In the genomic region with DNA sequence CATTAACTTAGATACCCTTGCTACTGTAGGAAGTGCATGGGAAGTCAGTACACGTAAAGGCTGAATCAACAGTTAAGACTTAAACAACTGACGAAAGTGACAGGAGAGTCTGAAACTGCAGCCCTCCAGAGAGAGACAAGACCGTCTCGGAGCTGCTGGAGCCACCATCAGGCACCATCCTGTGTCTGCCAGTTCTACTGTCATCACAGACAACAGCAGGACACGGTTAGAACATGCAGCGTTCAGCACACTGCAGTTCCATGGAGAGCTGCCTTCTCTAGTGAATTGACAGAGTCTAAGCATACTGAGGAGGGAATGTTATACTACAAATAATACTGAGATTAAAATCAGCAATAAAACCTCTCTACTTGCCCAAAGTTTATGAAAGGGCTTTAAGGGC, we compare ENCODE assay signal across 25 mouse cellular contexts. TPM values are rescaled to one million over a fixed set of nuclear protein-coding genes. Genes with fewer than 3 reads are reported as not detected.
DNase-seq lines count a peak whose midpoint lies in the region; ATAC-seq and TF ChIP-seq lines count a peak whose summit lies in the region.
"Had no signal": no experiment of that assay in that cellular context is flagged by ENCODE, and none has a peak within 500 bp of the region (broad histone marks: within the 10 kb centered on the region; RNA-seq: fewer than 3 reads in every experiment).

No protein-coding gene starts in this region.

- 33% methylated on average over 6 of the region's 6 CpGs for WGBS in heart, embryonic 11.5 days (ENCODE audit: insufficient replicate concordance)
- WGBS in heart, embryonic 14.5 days: 17% methylated on average over 6 of the region's 6 CpGs
- WGBS in heart, postnatal 0 days: 25% methylated on average over 6 of the region's 6 CpGs
- 71% methylated on average over 6 of the region's 6 CpGs for WGBS in intestine, postnatal 0 days

- peak overlapping the region; percentile 73 for H3K27ac ChIP-seq in heart, embryonic 11.5 days (ENCODE audit: low read depth, low read length)
- H3K27ac ChIP-seq in heart, embryonic 14.5 days (replicated peaks in 1 of 2; ENCODE audit: control insufficient read depth in 1 of 2, insufficient read depth in 1 of 2, low read depth in 2 of 2, low read length in 2 of 2): peak overlapping the region; percentile 80 to 87
- H3K27ac ChIP-seq in heart, postnatal 0 days (ENCODE audit: low read depth): peak overlapping the region; percentile 60
- H3K27ac ChIP-seq in cortical plate, adult 2 months (ENCODE audit: insufficient read depth, low read length): 0 out of 2 replicates have a peak overlapping the region, but pooled peaks have one; percentile 15
- no peak overlapping the region for H3K27ac ChIP-seq in intestine, postnatal 0 days (ENCODE audit: low read depth, low read length)
- H3K27ac ChIP-seq: embryonic facial prominence, embryonic 12.5 days; embryonic facial prominence, embryonic 15.5 days; hindbrain, embryonic 12.5 days; hindbrain, embryonic 15.5 days; kidney, embryonic 15.5 days had no signal

- no peak overlapping the region for H3K4me3 ChIP-seq in heart, embryonic 11.5 days (ENCODE audit: low read depth, low read length)
- H3K4me3 ChIP-seq in heart, embryonic 14.5 days (ENCODE audit: control insufficient read depth in 1 of 2, insufficient read depth in 1 of 2, low read depth in 1 of 2, low read length in 2 of 2): no peak overlapping the region
- no peak overlapping the region for H3K4me3 ChIP-seq in heart, postnatal 0 days (ENCODE audit: low read depth, low read length)
- no peak overlapping the region for H3K4me3 ChIP-seq in cortical plate, adult 2 months (ENCODE audit: insufficient read depth, low read length)
- H3K4me3 ChIP-seq in intestine, postnatal 0 days (ENCODE audit: low read depth, low read length): no peak overlapping the region
- H3K4me3 ChIP-seq: embryonic facial prominence, embryonic 12.5 days; embryonic facial prominence, embryonic 15.5 days; hindbrain, embryonic 12.5 days; hindbrain, embryonic 15.5 days; kidney, embryonic 15.5 days had no signal

- H3K36me3 ChIP-seq in heart, embryonic 11.5 days (ENCODE audit: control insufficient read depth, insufficient read depth, low read length): peaks cover 3% of the 10 kb centered on the region; the same call in 1 of the 2 replicates
- peaks cover 18% of the 10 kb centered on the region for H3K36me3 ChIP-seq in heart, embryonic 14.5 days (ENCODE audit: control insufficient read depth, insufficient read depth, low read length)
- peaks cover 27% of the 10 kb centered on the region for H3K36me3 ChIP-seq in heart, postnatal 0 days (replicated peaks; ENCODE audit: control insufficient read depth, insufficient read depth, low read length)
- peaks cover 5% of the 10 kb centered on the region; the same call in 1 of the 2 replicates for H3K36me3 ChIP-seq in intestine, postnatal 0 days (ENCODE audit: control insufficient read depth, insufficient read depth)

- peaks cover 20% of the 10 kb centered on the region for H3K4me1 ChIP-seq in heart, embryonic 11.5 days (ENCODE audit: control insufficient read depth, insufficient read depth, low read length)
- H3K4me1 ChIP-seq in heart, embryonic 14.5 days (ENCODE audit: control insufficient read depth in 2 of 2, insufficient read depth in 2 of 2, low read length in 2 of 2): peaks cover 13 to 41% of the 10 kb centered on the region in 2 experiments
- H3K4me1 ChIP-seq in heart, postnatal 0 days (ENCODE audit: control insufficient read depth, insufficient read depth): 0 out of 2 replicates have a peak, but pooled peaks cover 16% of the 10 kb centered on the region
- no peaks in the 10 kb centered on the region for H3K4me1 ChIP-seq in cortical plate, adult 2 months (ENCODE audit: control insufficient read depth, insufficient read depth, low read length)
- H3K4me1 ChIP-seq in intestine, postnatal 0 days (replicated peaks; ENCODE audit: control insufficient read depth, insufficient read depth, low read length): no peaks in the 10 kb centered on the region
- H3K4me1 ChIP-seq: embryonic facial prominence, embryonic 12.5 days; embryonic facial prominence, embryonic 15.5 days; hindbrain, embryonic 12.5 days; hindbrain, embryonic 15.5 days; kidney, embryonic 15.5 days had no signal

- no peak for TF ChIP-seq CTCF in heart, postnatal 0 days (IDR thresholded peaks at IDR 0.05; ENCODE audit: low read depth)
- no peak for TF ChIP-seq CTCF in cortical plate, adult 2 months (IDR thresholded peaks at IDR 0.05; ENCODE audit: extremely low read depth, insufficient read depth, low read length)
- no peak for TF ChIP-seq CTCF in intestine, postnatal 0 days (IDR thresholded peaks at IDR 0.05; ENCODE audit: low read depth)

- no peak for TF ChIP-seq POLR2A in cortical plate, adult 2 months (IDR thresholded peaks at IDR 0.05; ENCODE audit: extremely low read depth, insufficient read depth, low read length)

- no peak for DNase-seq in heart, postnatal 25 days (ENCODE audit: low spot score)
- DNase-seq in heart, adult 8-10 months (ENCODE audit: low spot score): no peak
- no peak for DNase-seq in heart, postnatal 0 days (ENCODE audit: low spot score)
- no peak for DNase-seq in heart, adult 11 months
- DNase-seq: adrenal gland, adult 2 months; adrenal gland, postnatal 14 days; cerebellum, adult 18-20 months; cerebellum, adult 9-10 months; cerebellum, postnatal 14 days; forebrain, postnatal 0 days; gastrocnemius, postnatal 10 days; gastrocnemius, postnatal 36 days; kidney, adult 11 months; kidney, adult 8-10 months had no signal

- peak overlapping the region; percentile 17; the same call in 1 of the 2 replicates for H3K4me2 ChIP-seq in heart, embryonic 11.5 days
- peak overlapping the region; percentile 50 for H3K4me2 ChIP-seq in heart, embryonic 14.5 days (ENCODE audit: low read length)
- peak overlapping the region; percentile 14 for H3K4me2 ChIP-seq in heart, postnatal 0 days (ENCODE audit: low read depth, low read length)
- H3K4me2 ChIP-seq in intestine, postnatal 0 days (replicated peaks; ENCODE audit: low read depth): no peak overlapping the region
- H3K4me2 ChIP-seq: embryonic facial prominence, embryonic 12.5 days; embryonic facial prominence, embryonic 15.5 days; hindbrain, embryonic 12.5 days; hindbrain, embryonic 15.5 days; kidney, embryonic 15.5 days had no signal

- TF ChIP-seq EP300 in heart, postnatal 0 days (IDR thresholded peaks at IDR 0.05; ENCODE audit: low read depth): no peak

- no peaks in the 10 kb centered on the region for H3K27me3 ChIP-seq in heart, embryonic 11.5 days (ENCODE audit: control insufficient read depth, insufficient read depth, low read length)
- no peaks in the 10 kb centered on the region for H3K27me3 ChIP-seq in heart, embryonic 14.5 days (ENCODE audit: control insufficient read depth, insufficient read depth, low read length)
- H3K27me3 ChIP-seq in heart, postnatal 0 days (ENCODE audit: control insufficient read depth, insufficient read depth, low read length): no peaks in the 10 kb centered on the region
- H3K27me3 ChIP-seq in intestine, postnatal 0 days (replicated peaks; ENCODE audit: control insufficient read depth, insufficient read depth, low read length): no peaks in the 10 kb centered on the region
- H3K27me3 ChIP-seq: embryonic facial prominence, embryonic 12.5 days; embryonic facial prominence, embryonic 15.5 days; hindbrain, embryonic 12.5 days; hindbrain, embryonic 15.5 days; kidney, embryonic 15.5 days had no signal

- ATAC-seq in heart, embryonic 11.5 days (replicated peaks; ENCODE audit: insufficient number of reproducible peaks, low FRiP score, low TSS enrichment): no peak
- ATAC-seq in heart, embryonic 14.5 days (ENCODE audit: insufficient number of reproducible peaks, insufficient read depth, low FRiP score, low read depth): no peak
- peak; percentile 34; the same call in 1 of the 2 replicates for ATAC-seq in heart, postnatal 0 days (ENCODE audit: insufficient read depth, low read depth)
- no peak for ATAC-seq in intestine, postnatal 0 days
- ATAC-seq: CD4-positive, CD25-positive, alpha-beta regulatory T cell, adult 4 months; forebrain, embryonic 14.5 days; forebrain, postnatal 0 days had no signal

- no peaks in the 10 kb centered on the region for H3K9me3 ChIP-seq in heart, embryonic 11.5 days (replicated peaks; ENCODE audit: control insufficient read depth, low read length)
- H3K9me3 ChIP-seq in heart, embryonic 14.5 days (ENCODE audit: control insufficient read depth, low read length): no peaks in the 10 kb centered on the region
- H3K9me3 ChIP-seq in heart, postnatal 0 days (replicated peaks; ENCODE audit: control insufficient read depth, low read length): no peaks in the 10 kb centered on the region
- no peaks in the 10 kb centered on the region for H3K9me3 ChIP-seq in intestine, postnatal 0 days (ENCODE audit: control insufficient read depth)
- H3K9me3 ChIP-seq: embryonic facial prominence, embryonic 12.5 days; embryonic facial prominence, embryonic 15.5 days; hindbrain, embryonic 12.5 days; hindbrain, embryonic 15.5 days; kidney, embryonic 15.5 days had no signal

- no peak overlapping the region for H3K9ac ChIP-seq in heart, embryonic 11.5 days (ENCODE audit: low read depth, low read length)
- peak overlapping the region; percentile 62 for H3K9ac ChIP-seq in heart, embryonic 14.5 days (ENCODE audit: low read length)
- peak overlapping the region; percentile 8; the same call in 1 of the 2 replicates for H3K9ac ChIP-seq in heart, postnatal 0 days (replicated peaks; ENCODE audit: low read depth, low read length)
- no peak overlapping the region for H3K9ac ChIP-seq in intestine, postnatal 0 days (ENCODE audit: low read depth, low read length)
- H3K9ac ChIP-seq: embryonic facial prominence, embryonic 12.5 days; embryonic facial prominence, embryonic 15.5 days; forebrain, postnatal 0 days; hindbrain, embryonic 12.5 days; hindbrain, embryonic 15.5 days; kidney, embryonic 15.5 days had no signal

- intact Hi-C loops in heart, postnatal 25 days (cut with DNase I): no loop called here

RNA-seq across cellular contexts. Expression of gene Strn, which starts 54.6 kb away (rescaled TPM):
- polyA plus RNA-seq in heart, embryonic 11.5 days (2014; fragmentation: Nextera tagmentation; extraction: Ambion mirVana): 12.5 and 14.2 TPM in 2 replicates
- total RNA-seq in heart, postnatal 25 days (2021): 10 to 100 TPM; 23.8 to 25.2 TPM
- polyA plus RNA-seq in heart, embryonic 14.5 days (2014; fragmentation: Nextera tagmentation; extraction: Ambion mirVana): 21.6 and 23.3 TPM in 2 replicates
- total RNA-seq in heart, adult 8-10 months (2022): 10 to 100 TPM; 20.0 to 25.9 (median 24.3) TPM
- total RNA-seq in heart, postnatal 0 days (2014; rRNA removed; ENCODE audit: low replicate concordance): 29.1 and 44.3 TPM in 2 replicates
- 8.0 and 8.2 TPM in 2 replicates for polyA plus RNA-seq in heart, postnatal 0 days (2015; fragmentation: Nextera tagmentation; extraction: Ambion mirVana)
- polyA plus RNA-seq in cortical plate, adult 2 months (2012; rRNA removed): 22.3 and 29.5 TPM in 2 replicates
- polyA plus RNA-seq in intestine, postnatal 0 days (2015; fragmentation: Nextera tagmentation; extraction: Ambion mirVana): 3.8 and 4.3 TPM in 2 replicates

Comparison
In these comparisons a context has a peak if more than half of its experiments do, and no peak if none do; other contexts are left out.
1. H3K9ac ChIP-seq: peak in heart, embryonic 14.5 days (single experiment) and heart, postnatal 0 days (single experiment); none in heart, embryonic 11.5 days (single experiment) and intestine, postnatal 0 days (single experiment).